Mouse (Mus musculus): ENCODE data around the gene Sphk1. TPM values are rescaled to one million over a fixed set of nuclear protein-coding genes. Genes with fewer than 3 reads are reported as not detected.

Gene Sphk1
- total RNA-seq, 2 experiments from 2014 or later, result 4.7 to 5.9 TPM

DNA sequence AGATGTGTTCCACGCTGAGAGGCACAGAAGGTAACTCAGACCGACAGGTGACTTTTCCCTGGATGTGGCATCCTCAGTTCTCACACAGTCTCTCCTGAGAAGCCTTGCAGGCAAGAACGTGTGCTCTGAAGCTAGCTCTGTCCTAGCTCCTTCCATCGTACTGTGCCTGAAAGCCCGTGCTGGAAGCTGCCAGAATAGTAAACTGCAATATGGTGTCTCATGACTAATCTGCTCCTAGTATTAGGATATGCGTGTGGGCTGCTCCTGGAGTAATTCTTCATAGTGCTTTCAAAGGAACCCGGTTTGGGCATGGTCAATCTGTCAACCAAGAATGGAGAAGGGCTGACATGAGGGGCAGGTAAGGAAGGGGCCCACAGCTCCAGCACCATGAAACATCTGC, 40.1 kb downstream of the Sphk1 start:
- intact Hi-C loops (cut with DNase I), result no loop called here
- DNase-seq (ENCODE audit: low spot score in 2 of 2), result no peak

- intact Hi-C loops (cut with DNase I), result no loop called here
Observed at GRCm38 (mm10) chr11:116571767-116572679, 41.3 kb downstream of the Sphk1 start.

GRCm38 (mm10) chr11:116572756-116573543, 42.2 kb downstream of the Sphk1 start:
- DNase-seq (ENCODE audit: low spot score in 2 of 2), result peak; percentile 44 to 59
- intact Hi-C loops (cut with DNase I), result no loop called here

More at GRCm38 (mm10) chr11:116571767-116572679, 41.3 kb downstream of the Sphk1 start:
- no peak for DNase-seq (ENCODE audit: low spot score in 2 of 2)

DNA sequence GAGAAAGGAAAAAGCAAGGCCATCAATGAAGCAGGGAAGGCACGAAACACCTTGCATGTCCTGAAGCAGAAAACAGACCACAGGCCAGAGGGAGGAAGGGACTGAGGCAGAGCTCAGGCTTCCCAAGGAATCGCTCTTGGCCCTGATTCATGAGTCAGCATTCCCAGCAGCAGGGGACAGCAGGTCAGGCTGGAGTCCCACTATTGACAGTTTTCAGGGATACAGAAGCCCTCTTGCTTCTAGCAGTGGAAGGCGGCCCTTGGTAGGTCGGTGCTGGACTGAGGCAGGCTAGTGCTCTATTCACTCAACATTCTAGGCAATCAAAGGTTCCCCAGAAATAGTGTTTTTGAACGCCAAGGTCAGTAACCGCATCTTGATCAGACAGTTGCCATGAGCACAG, 43.8 kb downstream of the Sphk1 start:
- no peak for DNase-seq (ENCODE audit: low spot score in 2 of 2)
- intact Hi-C loops (cut with DNase I), result no loop called here

DNA sequence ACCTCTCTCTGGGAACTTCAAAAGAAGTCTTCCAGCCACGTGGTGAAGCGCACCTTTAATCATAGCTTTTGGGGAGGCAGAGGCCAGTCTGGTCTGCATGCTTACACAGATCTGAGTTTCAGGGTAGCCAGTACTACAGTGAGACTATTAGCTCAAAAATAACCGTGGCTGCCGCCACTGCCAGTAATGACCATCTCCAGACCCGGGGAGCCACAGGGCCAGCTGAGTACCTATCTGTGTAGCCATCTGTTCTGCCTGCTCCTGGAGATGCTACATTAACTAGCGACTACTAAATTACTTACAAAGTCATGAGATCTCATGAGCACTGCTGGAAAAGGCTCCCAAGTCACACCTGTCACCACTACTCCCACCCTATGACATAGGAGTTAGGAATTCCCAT, 44.3 kb downstream of the Sphk1 start:
- no peak for DNase-seq (ENCODE audit: low spot score in 2 of 2)
- intact Hi-C loops (cut with DNase I), result no loop called here

DNA sequence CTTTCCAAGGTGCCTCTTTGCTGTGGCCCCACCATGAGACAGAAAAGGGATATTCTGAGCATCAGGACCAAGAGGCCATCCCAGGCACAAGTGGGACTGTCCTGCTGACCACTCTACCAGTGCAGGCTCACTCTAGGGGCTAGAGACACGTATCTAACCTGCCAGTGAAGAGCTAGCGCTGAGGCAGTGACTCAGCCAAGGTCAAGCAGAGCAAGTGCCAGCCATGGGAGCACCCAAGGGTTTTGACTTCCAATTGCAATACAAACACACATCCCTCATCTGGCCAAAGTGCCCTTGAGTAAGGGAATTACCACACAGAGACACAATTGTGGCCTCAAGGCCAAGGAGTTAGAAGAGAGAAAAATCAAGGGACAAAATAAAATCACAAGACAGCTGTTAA, 44.7 kb downstream of the Sphk1 start:
- no peak for DNase-seq (ENCODE audit: low spot score in 2 of 2)
- intact Hi-C loops (cut with DNase I), result no loop called here

DNA sequence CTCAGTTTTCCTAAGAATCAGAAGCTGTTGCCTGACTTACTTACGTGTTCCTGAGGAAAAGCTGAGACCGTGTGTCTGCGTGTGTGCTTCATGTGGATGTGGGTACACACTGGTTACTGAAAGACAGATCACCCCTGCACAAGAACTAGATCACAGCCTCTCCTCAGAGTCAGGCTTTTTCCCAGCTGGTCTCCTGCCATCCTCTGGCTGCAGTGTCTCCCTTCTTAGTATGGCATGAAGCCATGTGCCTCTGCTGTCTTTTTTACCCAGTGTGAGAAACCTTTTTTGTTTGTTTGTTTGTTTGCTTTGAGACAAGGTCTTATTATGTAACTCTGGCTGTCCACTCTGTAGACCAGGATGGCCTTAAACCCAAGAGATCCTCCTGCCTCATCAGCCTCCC, 48.6 kb downstream of the Sphk1 start:
- intact Hi-C loops (cut with DNase I), result no loop called here
- DNase-seq (ENCODE audit: low spot score in 2 of 2), result no peak

DNA sequence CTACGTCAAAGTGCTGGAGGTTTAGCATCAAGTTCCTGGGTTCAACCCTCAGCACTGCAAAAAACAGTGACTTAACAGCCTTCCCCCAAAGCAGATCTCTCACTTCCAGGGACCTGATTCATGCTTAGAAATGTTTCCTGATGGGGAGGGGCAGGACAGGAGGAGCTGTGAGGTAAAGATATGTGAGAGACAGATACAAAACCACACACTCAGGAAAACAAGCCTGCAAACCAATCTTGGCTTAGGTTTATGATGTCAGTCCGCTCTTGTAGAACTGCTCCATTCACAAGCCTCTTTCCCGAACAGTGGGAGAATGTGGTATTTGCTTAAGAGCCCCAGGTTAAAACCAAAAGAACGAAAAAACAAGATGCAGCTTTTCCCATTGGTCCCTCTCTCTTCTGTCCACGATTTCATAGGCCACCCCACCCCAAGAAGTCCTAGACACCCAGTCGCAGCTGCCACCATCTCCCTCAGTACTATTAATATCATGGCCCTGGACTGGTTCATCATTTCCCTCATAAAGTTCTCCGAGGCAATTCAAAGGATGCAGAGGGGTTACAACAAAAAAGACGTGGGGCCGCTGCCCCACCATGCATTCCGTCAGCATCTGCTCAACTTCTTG, 49.4 kb downstream of the Sphk1 start:
- intact Hi-C loops (cut with DNase I), result no loop called here
- DNase-seq (ENCODE audit: low spot score in 2 of 2), result peak in 1 of 2 experiments; percentile 35

DNA sequence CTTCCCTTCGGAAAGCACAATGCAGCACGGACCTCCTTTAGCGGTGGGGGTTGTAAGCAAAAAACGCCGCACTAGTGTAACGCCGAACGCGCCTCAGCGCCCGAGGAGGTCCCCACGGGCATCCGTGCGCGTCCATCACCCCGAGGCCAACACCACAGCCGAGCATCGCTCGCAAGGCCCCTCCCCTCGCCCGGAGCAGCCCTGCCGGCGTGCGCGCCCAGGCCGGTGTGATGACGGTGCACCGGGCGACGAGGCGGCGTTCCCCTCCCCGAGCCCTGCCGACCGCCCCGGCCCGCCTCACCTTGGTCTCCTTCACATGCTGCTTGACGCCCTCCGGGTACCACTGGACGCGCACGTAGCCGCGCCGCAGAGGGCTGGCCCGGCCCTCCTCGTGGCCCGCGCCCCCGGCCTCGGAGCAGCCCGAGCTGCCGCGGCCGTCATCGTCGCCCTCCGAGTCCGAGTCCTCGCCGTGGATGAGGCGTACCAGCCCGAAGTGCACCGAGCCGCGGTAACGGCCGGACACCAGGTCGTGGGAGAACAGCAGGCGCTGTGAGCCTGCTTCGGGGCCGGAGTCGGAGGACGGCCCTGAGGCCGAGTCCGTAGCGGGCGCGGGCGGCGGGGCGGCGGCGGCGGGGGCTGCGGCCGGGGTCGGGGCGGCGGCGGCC, 50.1 kb downstream of the Sphk1 start:
- DNase-seq (ENCODE audit: low spot score in 2 of 2), result peak in 1 of 2 experiments; percentile 43
- intact Hi-C loops (cut with DNase I), result no loop called here

GRCm38 (mm10) chr11:116581376-116581814, 50.7 kb downstream of the Sphk1 start, which contains the start of gene Ube2o:
TSS of gene Ube2o (minus strand) at chr11:116581447.
- intact Hi-C loops (cut with DNase I), result no loop called here
- DNase-seq (ENCODE audit: low spot score in 2 of 2), result peak; percentile 85 to 90

DNA sequence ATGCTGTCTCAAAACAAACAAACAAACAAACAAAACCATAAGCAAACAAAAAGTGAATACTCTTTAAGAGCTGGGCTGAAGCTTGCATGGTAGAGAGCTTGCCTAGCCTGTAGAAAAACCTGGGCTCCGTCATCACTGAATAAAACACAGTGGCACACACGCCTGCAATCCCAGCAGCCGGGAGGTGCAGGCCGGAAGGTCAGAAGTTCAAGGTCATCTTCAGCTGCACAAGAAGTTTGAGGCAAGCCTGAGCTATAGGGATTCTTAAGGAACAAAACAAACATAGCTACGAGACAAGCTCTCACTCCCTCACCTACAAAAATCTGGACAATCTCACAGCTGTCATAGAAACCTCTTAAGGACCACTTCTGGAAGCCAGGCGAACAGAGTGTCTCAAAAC, 55.0 kb downstream of the Sphk1 start:
- intact Hi-C loops (cut with DNase I), result loop anchor here (2.0 kb wide), 1 partner anchor 43 kb away; no protein-coding TSS in a partner anchor
- no peak for DNase-seq (ENCODE audit: low spot score in 2 of 2)

Other genes starting within 250 kb of the Sphk1 start
- gene Galr2, start 250.0 kb upstream of the Sphk1 start, total RNA-seq (2021), result under 1 TPM in 1 of 2 experiments, not detected in 1; 0.18 TPM
- 100 to 1,000 TPM in 1 of 2 experiments, 10 to 100 TPM in 1; 92.7 to 115 TPM for gene Exoc7, start 223.7 kb upstream of the Sphk1 start, total RNA-seq (2021)
- 1 to 10 TPM; 4.2 to 5.5 TPM for gene Foxj1, start 195.5 kb upstream of the Sphk1 start, total RNA-seq (2021)
- gene Rnf157, start 117.9 kb upstream of the Sphk1 start, total RNA-seq (2021), result 100 to 1,000 TPM; 228 to 235 TPM
- gene Ubald2, start 96.8 kb upstream of the Sphk1 start, total RNA-seq (2021), result 10 to 100 TPM; 30.1 to 32.0 TPM
- not detected for gene Qrich2, start 64.7 kb upstream of the Sphk1 start, total RNA-seq (2021)
- gene Prpsap1, start 36.7 kb upstream of the Sphk1 start, total RNA-seq (2021), result 10 to 100 TPM; 70.6 to 82.9 TPM
- 100 to 1,000 TPM; 134 to 139 TPM for gene Ube2o, start 50.5 kb downstream of the Sphk1 start, total RNA-seq (2021)
- under 1 TPM; 0.34 to 0.35 TPM for gene Aanat, start 55.5 kb downstream of the Sphk1 start, total RNA-seq (2021)
- gene Rhbdf2, start 96.1 kb downstream of the Sphk1 start, total RNA-seq (2021), result 1 to 10 TPM; 1.5 to 1.9 TPM
- 1 to 10 TPM; 2.8 to 3.0 TPM for gene Prcd, start 122.6 kb downstream of the Sphk1 start, total RNA-seq (2021)
- 10 to 100 TPM; 26.7 to 34.7 TPM for gene Cygb, start 123.4 kb downstream of the Sphk1 start, total RNA-seq (2021)
- not detected for gene St6galnac1, start 244.6 kb downstream of the Sphk1 start, total RNA-seq (2021)